Mouse (Mus musculus): Measurements from ENCODE around the gene Krtap5-1. TPM values are rescaled to one million over a fixed set of nuclear protein-coding genes. Genes with fewer than 3 reads are reported as not detected.

Krtap5-1 gene
- polyA plus RNA-seq, 1 experiment from 2014 or later = not detected

Other genes starting within 250 kb of the Krtap5-1 start
- gene Mob2, start 236.1 kb downstream of the Krtap5-1 start, polyA plus RNA-seq (2015; fragmentation: Nextera tagmentation; extraction: Ambion mirVana) = 50.8 and 53.4 TPM in 2 replicates
- gene Dusp8, start 201.3 kb downstream of the Krtap5-1 start, polyA plus RNA-seq (2015; fragmentation: Nextera tagmentation; extraction: Ambion mirVana) = 117 and 134 TPM in 2 replicates
- 0.43 TPM in 1 of 2 replicates, not detected in the other for gene Gm45618, start 176.4 kb downstream of the Krtap5-1 start, polyA plus RNA-seq (2015; fragmentation: Nextera tagmentation; extraction: Ambion mirVana)
- not detected in 2 replicates for gene Gm39115, start 161.1 kb downstream of the Krtap5-1 start, polyA plus RNA-seq (2015; fragmentation: Nextera tagmentation; extraction: Ambion mirVana)
- gene Gm45337, start 152.5 kb downstream of the Krtap5-1 start, polyA plus RNA-seq (2015; fragmentation: Nextera tagmentation; extraction: Ambion mirVana) = not detected in 2 replicates
- not detected in 2 replicates for gene Gm29735, start 140.0 kb downstream of the Krtap5-1 start, polyA plus RNA-seq (2015; fragmentation: Nextera tagmentation; extraction: Ambion mirVana)
- 0.14 TPM in 1 of 2 replicates, not detected in the other for gene Gm4553, start 131.4 kb downstream of the Krtap5-1 start, polyA plus RNA-seq (2015; fragmentation: Nextera tagmentation; extraction: Ambion mirVana)
- gene Krtap5-2, start 121.1 kb downstream of the Krtap5-1 start, polyA plus RNA-seq (2015; fragmentation: Nextera tagmentation; extraction: Ambion mirVana) = not detected in 2 replicates
- gene Gm10153, start 106.7 kb downstream of the Krtap5-1 start, polyA plus RNA-seq (2015; fragmentation: Nextera tagmentation; extraction: Ambion mirVana) = not detected in 2 replicates
- not detected in 2 replicates for gene Krtap5-3, start 95.8 kb downstream of the Krtap5-1 start, polyA plus RNA-seq (2015; fragmentation: Nextera tagmentation; extraction: Ambion mirVana)
- not detected in 2 replicates for gene Gm7579, start 85.3 kb downstream of the Krtap5-1 start, polyA plus RNA-seq (2015; fragmentation: Nextera tagmentation; extraction: Ambion mirVana)
- gene Krtap5-5, start 67.1 kb downstream of the Krtap5-1 start, polyA plus RNA-seq (2015; fragmentation: Nextera tagmentation; extraction: Ambion mirVana) = not detected in 2 replicates
- gene Gm40460, start 56.0 kb downstream of the Krtap5-1 start, polyA plus RNA-seq (2015; fragmentation: Nextera tagmentation; extraction: Ambion mirVana) = not detected in 2 replicates
- not detected in 2 replicates for gene Gm2431, start 38.8 kb downstream of the Krtap5-1 start, polyA plus RNA-seq (2015; fragmentation: Nextera tagmentation; extraction: Ambion mirVana)
- gene Gm4559, start 22.8 kb downstream of the Krtap5-1 start, polyA plus RNA-seq (2015; fragmentation: Nextera tagmentation; extraction: Ambion mirVana) = not detected in 2 replicates
- gene Krtap5-4, start 6.4 kb upstream of the Krtap5-1 start, polyA plus RNA-seq (2015; fragmentation: Nextera tagmentation; extraction: Ambion mirVana) = not detected in 2 replicates
- gene Ifitm10, start 76.6 kb upstream of the Krtap5-1 start, polyA plus RNA-seq (2015; fragmentation: Nextera tagmentation; extraction: Ambion mirVana) = 8.4 and 8.7 TPM in 2 replicates
- 1.9 TPM in 1 of 2 replicates, not detected in the other for gene Gm49369, start 85.5 kb upstream of the Krtap5-1 start, polyA plus RNA-seq (2015; fragmentation: Nextera tagmentation; extraction: Ambion mirVana)
- gene Ctsd, start 90.9 kb upstream of the Krtap5-1 start, polyA plus RNA-seq (2015; fragmentation: Nextera tagmentation; extraction: Ambion mirVana) = 300 and 306 TPM in 2 replicates
- gene Syt8, start 137.7 kb upstream of the Krtap5-1 start, polyA plus RNA-seq (2015; fragmentation: Nextera tagmentation; extraction: Ambion mirVana) = not detected in 2 replicates
- gene Tnni2, start 144.7 kb upstream of the Krtap5-1 start, polyA plus RNA-seq (2015; fragmentation: Nextera tagmentation; extraction: Ambion mirVana) = 0.79 and 1.4 TPM in 2 replicates
- 4.5 and 7.6 TPM in 2 replicates for gene Lsp1, start 163.7 kb upstream of the Krtap5-1 start, polyA plus RNA-seq (2015; fragmentation: Nextera tagmentation; extraction: Ambion mirVana)
- 3.3 and 3.6 TPM in 2 replicates for gene Tnnt3, start 201.7 kb upstream of the Krtap5-1 start, polyA plus RNA-seq (2015; fragmentation: Nextera tagmentation; extraction: Ambion mirVana)
- 21.1 and 21.6 TPM in 2 replicates for gene Mrpl23, start 235.6 kb upstream of the Krtap5-1 start, polyA plus RNA-seq (2015; fragmentation: Nextera tagmentation; extraction: Ambion mirVana)